In the genomic region with DNA sequence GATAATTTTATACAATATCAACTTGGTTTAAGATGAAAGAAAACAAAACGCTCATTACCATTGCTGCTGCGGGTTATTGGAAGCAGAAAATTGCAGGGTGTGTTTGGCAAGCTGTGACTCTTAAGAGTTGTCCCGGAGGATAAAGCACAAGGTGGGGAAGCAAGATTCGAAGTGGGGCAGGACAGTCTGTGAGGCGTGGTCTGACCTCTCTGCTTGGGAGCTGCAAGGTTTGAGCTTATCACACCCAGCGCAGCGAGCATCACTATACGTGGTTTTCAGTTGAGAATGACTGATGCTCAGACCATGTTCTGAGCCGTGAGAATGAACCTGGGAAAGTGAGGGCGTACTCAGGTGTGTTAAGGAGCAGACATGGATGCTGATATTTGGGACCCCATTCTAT, we compare ENCODE assay signal across 32 mouse cellular contexts. TPM values are rescaled to one million over a fixed set of nuclear protein-coding genes. Genes with fewer than 3 reads are reported as not detected.
DNase-seq lines count a peak whose midpoint lies in the region; ATAC-seq and TF ChIP-seq lines count a peak whose summit lies in the region.
"Had no signal": no experiment of that assay in that cellular context is flagged by ENCODE, and none has a peak within 500 bp of the region (broad histone marks: within the 10 kb centered on the region; RNA-seq: fewer than 3 reads in every experiment).

No protein-coding gene starts in this region.

- no peak overlapping the region for H3K4me2 ChIP-seq in liver, embryonic 13.5 days
- no peak overlapping the region for H3K4me2 ChIP-seq in intestine, postnatal 0 days (replicated peaks; ENCODE audit: low read depth)
- H3K4me2 ChIP-seq: heart, embryonic 13.5 days; hindbrain, embryonic 14.5 days had no signal

- H3K27me3 ChIP-seq in liver, embryonic 13.5 days: no peaks in the 10 kb centered on the region
- H3K27me3 ChIP-seq in intestine, postnatal 0 days (replicated peaks; ENCODE audit: control insufficient read depth, insufficient read depth, low read length): no peaks in the 10 kb centered on the region
- H3K27me3 ChIP-seq: heart, embryonic 13.5 days; Patski had no signal

- ATAC-seq in liver, embryonic 13.5 days (ENCODE audit: low read depth): no peak
- ATAC-seq in megakaryocyte progenitor cell, adult 5-6 weeks (replicated peaks; ENCODE audit: poor library complexity): peak; percentile 54
- no peak for ATAC-seq in intestine, postnatal 0 days
- ATAC-seq: CD4-positive, CD25-positive, alpha-beta regulatory T cell, adult 4 months; forebrain, embryonic 14.5 days; hindbrain, postnatal 0 days; inflammation-experienced regulatory T-cells, adult 6 months; intestine, embryonic 16.5 days; Patski had no signal

- H3K4me3 ChIP-seq in liver, embryonic 13.5 days (replicated peaks): no peak overlapping the region
- no peak overlapping the region for H3K4me3 ChIP-seq in intestine, postnatal 0 days (ENCODE audit: low read depth, low read length)
- H3K4me3 ChIP-seq: gastrocnemius, adult 2 months; heart, embryonic 10.5 days; heart, embryonic 13.5 days had no signal

- peak; percentile 31 for DNase-seq in liver, embryonic 13.5 days
- DNase-seq in liver: no peak
- peak; percentile 33 for DNase-seq in c-Kit-positive CD71-positive TER-119-negative erythroid progenitor cells, embryonic 14.5 days (ENCODE audit: low read depth)
- no peak for DNase-seq in urinary bladder, adult 2 months (ENCODE audit: low spot score)
- DNase-seq: adrenal gland, postnatal 10 days; adrenal gland, postnatal 36 days; cerebellum, adult 11-12 months; cerebellum, adult 8-10 months; cerebellum, postnatal 10 days; cerebellum, postnatal 36 days; gastrocnemius, adult 2 months; gastrocnemius, postnatal 14 days; heart, adult 18-20 months; heart, postnatal 14 days; heart, postnatal 4 days had no signal

- no peak overlapping the region for H3K27ac ChIP-seq in liver, embryonic 13.5 days
- no peak overlapping the region for H3K27ac ChIP-seq in intestine, postnatal 0 days (ENCODE audit: low read depth, low read length)
- H3K27ac ChIP-seq: gastrocnemius, adult 2 months; heart, embryonic 10.5 days; heart, embryonic 13.5 days; hindbrain, embryonic 14.5 days; hindbrain, postnatal 0 days had no signal

- no peaks in the 10 kb centered on the region for H3K4me1 ChIP-seq in liver, embryonic 13.5 days (replicated peaks)
- no peaks in the 10 kb centered on the region for H3K4me1 ChIP-seq in intestine, postnatal 0 days (replicated peaks; ENCODE audit: control insufficient read depth, insufficient read depth, low read length)
- H3K4me1 ChIP-seq: heart, embryonic 13.5 days had no signal

- no peak for TF ChIP-seq CTCF in intestine, postnatal 0 days (IDR thresholded peaks at IDR 0.05; ENCODE audit: low read depth)

- H3K9me3 ChIP-seq in liver, embryonic 13.5 days (replicated peaks): no peaks in the 10 kb centered on the region
- no peaks in the 10 kb centered on the region for H3K9me3 ChIP-seq in intestine, postnatal 0 days (ENCODE audit: control insufficient read depth)
- H3K9me3 ChIP-seq: heart, embryonic 10.5 days; heart, embryonic 13.5 days had no signal

- 39% methylated on average over 10 of the region's 10 CpGs for WGBS in liver, embryonic 13.5 days (ENCODE audit: insufficient replicate concordance)
- 63% methylated on average over 10 of the region's 10 CpGs for WGBS in intestine, postnatal 0 days

- no peaks in the 10 kb centered on the region for H3K36me3 ChIP-seq in liver, embryonic 13.5 days
- H3K36me3 ChIP-seq in intestine, postnatal 0 days (ENCODE audit: control insufficient read depth, insufficient read depth): no peaks in the 10 kb centered on the region
- H3K36me3 ChIP-seq: heart, embryonic 10.5 days; heart, embryonic 13.5 days had no signal

- H3K9ac ChIP-seq in liver, embryonic 13.5 days: no peak overlapping the region
- H3K9ac ChIP-seq in intestine, postnatal 0 days (ENCODE audit: low read depth, low read length): no peak overlapping the region
- H3K9ac ChIP-seq: forebrain, postnatal 0 days; heart, embryonic 13.5 days; hindbrain, embryonic 14.5 days had no signal

RNA-seq across cellular contexts. Expression of a gene that starts 17.1 kb away (rescaled TPM):
- polyA plus RNA-seq in liver, embryonic 13.5 days (2015; fragmentation: Nextera tagmentation; extraction: Ambion mirVana): 0.16 and 0.27 TPM in 2 replicates
- total RNA-seq in megakaryocyte progenitor cell, adult 5-6 weeks (2015): 0.22 TPM in 1 of 2 replicates, not detected in the other
- not detected in 2 replicates for total RNA-seq in megakaryocyte progenitor cell, adult 5-6 weeks (2017)
- 0.14 TPM in 1 of 2 replicates, not detected in the other for polyA plus RNA-seq in intestine, postnatal 0 days (2015; fragmentation: Nextera tagmentation; extraction: Ambion mirVana)
- 0.09 and 0.14 TPM in 2 replicates for polyA plus RNA-seq in urinary bladder, adult 2 months (2012; rRNA removed)
- total RNA-seq: adrenal gland, adult 18-20 months; adrenal gland, postnatal 36 days; forebrain, postnatal 0 days; heart, adult 18-20 months; hindbrain, postnatal 0 days had no signal
- polyA plus RNA-seq: CD4-positive, CD25-positive, alpha-beta regulatory T cell, adult 4 months; forebrain, embryonic 14.5 days; hindbrain, postnatal 0 days; inflammation-experienced regulatory T-cells, adult 6 months had no signal

RNA-seq across cellular contexts. Expression of a gene that starts 29.3 kb away (rescaled TPM):
- polyA plus RNA-seq in liver, embryonic 13.5 days (2015; fragmentation: Nextera tagmentation; extraction: Ambion mirVana): not detected in 2 replicates
- not detected in 2 replicates for total RNA-seq in megakaryocyte progenitor cell, adult 5-6 weeks (2015)
- total RNA-seq in megakaryocyte progenitor cell, adult 5-6 weeks (2017): not detected in 2 replicates
- polyA plus RNA-seq in intestine, postnatal 0 days (2015; fragmentation: Nextera tagmentation; extraction: Ambion mirVana): not detected in 2 replicates
- polyA plus RNA-seq in urinary bladder, adult 2 months (2012; rRNA removed): 0.03 and 0.04 TPM in 2 replicates
- total RNA-seq: adrenal gland, adult 18-20 months; adrenal gland, postnatal 36 days; forebrain, postnatal 0 days; gastrocnemius, postnatal 14 days; heart, postnatal 4 days; hindbrain, postnatal 0 days had no signal
- polyA plus RNA-seq: CD4-positive, CD25-positive, alpha-beta regulatory T cell, adult 4 months; cortical plate, adult 2 months; forebrain, embryonic 11.5 days; forebrain, embryonic 14.5 days; forebrain, postnatal 0 days; frontal cortex, adult 2 months; heart, embryonic 13.5 days; heart, embryonic 16.5 days; hindbrain, embryonic 14.5 days; hindbrain, postnatal 0 days; inflammation-experienced regulatory T-cells, adult 6 months; intestine, embryonic 16.5 days had no signal

Comparison
In these comparisons a context has a peak if more than half of its experiments do, and no peak if none do; other contexts are left out.
1. DNase-seq: peak in liver, embryonic 13.5 days (single experiment) and c-Kit-positive CD71-positive TER-119-negative erythroid progenitor cells, embryonic 14.5 days (single experiment); none in liver (single experiment) and urinary bladder, adult 2 months (single experiment).